Mouse (Mus musculus) liver, adult 2 months (tissue): ENCODE data around the gene Itga10.
A peak's percentile ranks its signal among the peaks of the same experiment; 100 is the strongest.

Experiments used
- CTCF ChIP-seq: fragments of 200-500 bp; IDR thresholded peaks from 2 replicates; pipeline ENCODE4 v1.5.1; 2011; ENCODE audit warnings: low read depth, low read length, control low read depth
- POLR2A ChIP-seq: fragments of 200-500 bp; IDR thresholded peaks from 2 replicates; pipeline ENCODE4 v1.6.1; 2011; ENCODE audit warnings: low read length, control low read depth; ENCODE audit not compliant: insufficient read depth; ENCODE audit errors: extremely low read depth

GRCm38 (mm10) chr3:96692506-96692905 lies 47.1 kb downstream of the Itga10 start:
- TF ChIP-seq POLR2A, result no peak
- TF ChIP-seq CTCF, result peak; percentile 32; the same call in 1 of the 2 replicates
